Mouse (Mus musculus) MEL (cell line): Measurements from ENCODE around the gene Stx4a.

Source experiments
- BHLHE40 ChIP-seq: IDR thresholded peaks from 2 replicates; pipeline ENCODE4 v1.6.1; 2012; ENCODE audit warnings: low read depth, mild to moderate bottlenecking, inconsistent platforms, low read length, improper control_type of control experiment, borderline replicate concordance
- CTCF ChIP-seq, 3 experiments: IDR thresholded peaks in 2 of 3; conservative IDR thresholded peaks in 1 of 3; 2 replicates each; pipeline ENCODE4 v1.5.1; 2011 to 2012; ENCODE audit warnings: low read length in 3 of 3, low read depth in 2 of 3, mild to moderate bottlenecking in 2 of 3, improper control_type of control experiment in 1 of 3, inconsistent platforms in 1 of 3, mixed read lengths in 1 of 3, moderate library complexity in 1 of 3; ENCODE audit not compliant: control insufficient read depth in 1 of 3, insufficient read depth in 1 of 3, poor library complexity in 1 of 3, severe bottlenecking in 1 of 3
- E2F4 ChIP-seq: IDR thresholded peaks from 2 replicates; pipeline ENCODE4 v1.6.1; 2011; ENCODE audit warnings: low read depth, low read length, improper control_type of control experiment, borderline replicate concordance
- MAFK ChIP-seq: IDR thresholded peaks from 2 replicates; pipeline ENCODE4 v1.6.1; 2011; ENCODE audit warnings: low read depth, mild to moderate bottlenecking, low read length, improper control_type of control experiment, borderline replicate concordance
- NRF1 ChIP-seq: IDR thresholded peaks from 2 replicates; pipeline ENCODE4 v1.6.1; 2014; ENCODE audit warnings: low read depth, mild to moderate bottlenecking, inconsistent platforms, low read length, improper control_type of control experiment, moderate library complexity; ENCODE audit not compliant: poor library complexity, insufficient read depth, severe bottlenecking
- POLR2A ChIP-seq, 2 experiments: IDR thresholded peaks; 2 replicates each; pipeline ENCODE4 v1.6.1; 2011 to 2012; ENCODE audit warnings: low read length in 2 of 2, mild to moderate bottlenecking in 2 of 2, control low read depth in 1 of 2, improper control_type of control experiment in 1 of 2, low read depth in 1 of 2, moderate library complexity in 1 of 2; ENCODE audit not compliant: control insufficient read depth in 1 of 2, insufficient read depth in 1 of 2, poor library complexity in 1 of 2
- USF2 ChIP-seq, 2 experiments: IDR thresholded peaks; 2 replicates each; pipeline ENCODE4 v1.6.1; 2011 to 2012; ENCODE audit warnings: improper control_type of control experiment in 2 of 2, low read length in 2 of 2, borderline replicate concordance in 1 of 2, inconsistent platforms in 1 of 2, low read depth in 1 of 2, mild to moderate bottlenecking in 1 of 2; ENCODE audit not compliant: insufficient read depth in 1 of 2

DNA sequence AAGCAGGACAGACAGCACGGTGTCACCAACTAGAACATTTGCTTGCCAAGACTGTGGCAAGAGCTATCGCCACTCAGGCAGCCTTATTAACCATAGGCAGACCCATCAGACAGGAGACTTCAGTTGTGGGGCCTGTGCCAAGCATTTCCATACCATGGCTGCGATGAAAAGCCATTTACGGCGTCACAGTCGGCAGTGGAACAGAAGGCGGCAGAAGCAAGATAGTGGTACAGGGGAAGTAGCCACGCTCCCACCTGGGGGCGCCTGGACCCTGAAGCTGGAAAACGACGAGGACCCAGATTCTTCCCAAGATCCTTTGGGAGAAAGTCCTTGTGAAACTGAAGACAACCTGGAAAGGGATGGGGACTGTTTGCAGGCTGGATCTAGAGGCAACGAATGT is 56.3 kb downstream of the Stx4a start:
- TF ChIP-seq E2F4, result no peak
- TF ChIP-seq POLR2A (IDR thresholded peaks at IDR 0.05; ENCODE audit: control insufficient read depth in 1 of 2, insufficient read depth in 1 of 2, low read depth in 1 of 2, low read length in 2 of 2, poor library complexity in 1 of 2), result no peak; a peak in 1 of 4 replicates
- no peak for TF ChIP-seq USF2 (IDR thresholded peaks at IDR 0.05; ENCODE audit: borderline replicate concordance in 1 of 2, insufficient read depth in 1 of 2, low read depth in 1 of 2, low read length in 2 of 2)
- no peak for TF ChIP-seq MAFK
- no peak for TF ChIP-seq CTCF (IDR thresholded peaks at IDR 0.05 in 2 of 3, conservative IDR thresholded peaks at IDR 0.05 in 1 of 3; ENCODE audit: control insufficient read depth in 1 of 3, insufficient read depth in 1 of 3, low read depth in 2 of 3, low read length in 3 of 3, poor library complexity in 1 of 3, severe bottlenecking in 1 of 3)
- no peak for TF ChIP-seq NRF1
- no peak for TF ChIP-seq BHLHE40
